Mouse (Mus musculus) layer of hippocampus, postnatal 36 days (tissue): Measurements from ENCODE around the gene Uvssa. TPM values are rescaled to one million over a fixed set of nuclear protein-coding genes. Genes with fewer than 3 reads are reported as not detected.

Source experiments
- DNase-seq, 2 experiments: peaks; one replicate each; pipeline ENCODE4 v3.0.0; 2022
- total RNA-seq, 2 experiments: library from RNA; stranded (reverse); gene quantifications; 2 replicates each; pipeline ENCODE4 v1.2.3; 2021

Gene Uvssa
- total RNA-seq, 2 experiments from 2014 or later: 5.5 to 5.6 TPM

DNA sequence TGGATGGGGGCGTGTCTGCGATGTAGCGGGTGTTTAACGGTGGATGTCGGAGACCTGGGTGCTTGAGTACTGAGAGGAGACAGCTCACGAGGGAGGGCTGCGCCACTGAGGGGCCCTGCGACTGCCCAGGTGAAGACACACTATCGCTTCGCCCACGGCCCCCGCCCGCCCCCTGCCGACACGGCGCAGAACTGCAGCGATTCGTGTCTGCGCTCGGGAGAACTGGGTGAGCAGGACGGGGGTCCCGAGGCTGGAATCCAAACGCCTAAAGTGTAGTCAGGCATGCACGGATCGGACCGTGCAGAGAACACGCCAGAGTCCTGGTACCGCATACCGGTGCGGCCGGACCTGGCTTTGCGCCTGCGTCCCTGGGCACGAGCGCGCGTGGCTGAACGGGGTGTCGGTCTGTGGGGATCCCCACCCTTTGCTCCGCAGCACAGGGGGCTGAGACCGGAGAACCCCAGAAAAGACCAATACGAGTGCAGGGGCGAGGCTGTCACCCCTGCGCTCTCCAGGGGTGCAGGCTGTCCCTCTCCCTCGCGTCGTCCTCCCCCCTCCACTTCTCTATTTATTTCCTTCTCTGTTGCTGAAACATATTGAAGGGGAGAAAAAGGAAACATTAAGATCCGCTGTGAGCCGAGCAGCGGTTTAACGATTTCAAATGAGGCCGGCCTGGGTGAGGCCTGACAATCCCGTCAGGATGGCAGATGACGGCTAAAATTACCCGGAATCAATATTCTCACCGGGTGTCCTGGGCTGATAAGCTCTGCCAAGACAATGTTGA lies 64.8 kb downstream of the Uvssa start:
- peak in 1 of 2 experiments; percentile 46 for DNase-seq

- no peak for DNase-seq
These were observed 65.4 kb downstream of the Uvssa start for GRCm38 (mm10) chr5:33443794-33444193.

- no peak for DNase-seq
These were observed 77.4 kb downstream of the Uvssa start for GRCm38 (mm10) chr5:33455737-33456136.

GRCm38 (mm10) chr5:33458132-33458622 lies 79.8 kb downstream of the Uvssa start:
- DNase-seq: no peak

GRCm38 (mm10) chr5:33459111-33459510 lies 80.8 kb downstream of the Uvssa start:
- DNase-seq: no peak

- no peak for DNase-seq
These were observed 86.0 kb downstream of the Uvssa start for GRCm38 (mm10) chr5:33464390-33464789.

GRCm38 (mm10) chr5:33465464-33465863 lies 87.1 kb downstream of the Uvssa start:
- DNase-seq: no peak

Other genes with a start within 250 kb of the Uvssa start
- under 1 TPM; 0.37 to 0.40 TPM for gene Spon2, start 160.1 kb upstream of the Uvssa start, total RNA-seq
- gene Ctbp1, start 103.6 kb upstream of the Uvssa start, total RNA-seq: 100 to 1,000 TPM; 276 to 303 TPM
- gene Maea, start 43.0 kb upstream of the Uvssa start, total RNA-seq: 10 to 100 TPM; 97.2 to 99.3 TPM
- gene Nkx1-1, start 55.4 kb downstream of the Uvssa start, total RNA-seq: not detected